9 mouse cellular contexts compared by ENCODE assay signal in genomic region chr2:144177268-144177667, GRCm38 (mm10).
A peak's percentile ranks its signal among the peaks of the same experiment; 100 is the strongest.
DNase-seq lines count a peak whose midpoint lies in the region; ATAC-seq lines count a peak whose summit lies in the region.
"Had no signal": no experiment of that assay in that cellular context is flagged by ENCODE, and none has a peak within 500 bp of the region (broad histone marks: within the 10 kb centered on the region; RNA-seq: fewer than 3 reads in every experiment).

No protein-coding gene starts in this region.

- intact Hi-C loops in heart, postnatal 14 days (cut with DNase I): no loop called here

- H3K36me3 ChIP-seq in hindbrain, embryonic 10.5 days: no peaks in the 10 kb centered on the region

- DNase-seq in heart, adult 11 months: peak; percentile 98
- DNase-seq in heart, adult 8-10 months (ENCODE audit: low spot score): no peak
- DNase-seq in brain, adult 2 months (ENCODE audit: low read depth, low spot score): peak; percentile 42
- peak; percentile 50 to 63 for DNase-seq in heart, postnatal 14 days
- DNase-seq in hindbrain, embryonic 10.5 days (ENCODE audit: low spot score): no peak
- DNase-seq in B cell, adult 2 months: no peak
- no peak for DNase-seq in left cerebral cortex, adult 9 months (ENCODE audit: low spot score in 2 of 2)
- DNase-seq: right cerebral cortex, postnatal 14 days had no signal

- no peak overlapping the region for H3K4me3 ChIP-seq in hindbrain, embryonic 10.5 days

- 52% methylated on average over 6 of the region's 6 CpGs for WGBS in hindbrain, embryonic 10.5 days

- no peaks in the 10 kb centered on the region for H3K9me3 ChIP-seq in hindbrain, embryonic 10.5 days

- ATAC-seq in megakaryocyte progenitor cell, adult 5-6 weeks (replicated peaks; ENCODE audit: poor library complexity): peak; percentile 68

- no peaks in the 10 kb centered on the region for H3K27me3 ChIP-seq in hindbrain, embryonic 10.5 days (ENCODE audit: insufficient read depth, poor library complexity, severe bottlenecking)

- no peak overlapping the region for H3K27ac ChIP-seq in hindbrain, embryonic 10.5 days

- H3K4me1 ChIP-seq in hindbrain, embryonic 10.5 days (replicated peaks): peaks cover 9% of the 10 kb centered on the region

Comparison
In these comparisons a context has a peak if more than half of its experiments do, and no peak if none do; other contexts are left out.
1. DNase-seq: peak in heart, adult 11 months (single experiment), brain, adult 2 months (single experiment) and heart, postnatal 14 days (2 of 2); none in heart, adult 8-10 months (single experiment), hindbrain, embryonic 10.5 days (single experiment), B cell, adult 2 months (0 of 2) and left cerebral cortex, adult 9 months (0 of 2).